Mouse (Mus musculus) liver, postnatal 0 days (tissue): ENCODE measurements around the gene Frmd4b. TPM values are rescaled to one million over a fixed set of nuclear protein-coding genes. Genes with fewer than 3 reads are reported as not detected.

ENCODE experiments used
- ATAC-seq: fragments of 200-750 bp; cut with Nextera tagmentation; 2 replicates; pipeline ENCODE4 v1.8.0; 2017; ENCODE audit warnings: mild to moderate bottlenecking, moderate library complexity
- DNase-seq: peaks from one replicate; pipeline ENCODE4 v3.0.0-alpha.2; 2016
- H3K27ac ChIP-seq: fragments of 300-500 bp; sonication (generic); 2 replicates; pipeline ENCODE4 v1.5.1; 2014; ENCODE audit warnings: antibody characterized with exemption, moderate library complexity, mild to moderate bottlenecking, low read depth
- H3K27me3 ChIP-seq: fragments of 300-500 bp; sonication (generic); 2 replicates; pipeline ENCODE4 v1.6.1; 2014; ENCODE audit warnings: low read length, control low read depth, mixed read lengths; ENCODE audit not compliant: insufficient read depth
- H3K36me3 ChIP-seq: fragments of 300-500 bp; sonication (generic); replicated peaks from 2 replicates; pipeline ENCODE4 v1.6.1; 2014; ENCODE audit warnings: mild to moderate bottlenecking, control low read depth, low read length, moderate library complexity, mixed read lengths; ENCODE audit not compliant: insufficient read depth
- H3K4me1 ChIP-seq: fragments of 300-500 bp; sonication (generic); 2 replicates; pipeline ENCODE4 v1.6.1; 2014; ENCODE audit warnings: antibody characterized with exemption, mild to moderate bottlenecking, control low read depth; ENCODE audit not compliant: insufficient read depth
- H3K4me2 ChIP-seq: fragments of 300-500 bp; sonication (generic); 2 replicates; pipeline ENCODE4 v1.6.1; 2014; ENCODE audit warnings: low read depth, mild to moderate bottlenecking, low read length, moderate library complexity, mixed read lengths
- H3K4me3 ChIP-seq: fragments of 300-500 bp; sonication (generic); 2 replicates; pipeline ENCODE4 v1.5.1; 2014; ENCODE audit warnings: low read depth, low read length
- H3K9ac ChIP-seq: fragments of 300-500 bp; sonication (generic); replicated peaks from 2 replicates; pipeline ENCODE4 v1.6.1; 2014; ENCODE audit warnings: mild to moderate bottlenecking, moderate library complexity
- H3K9me3 ChIP-seq: fragments of 300-500 bp; sonication (generic); 2 replicates; pipeline ENCODE4 v1.6.1; 2016; ENCODE audit warnings: mild to moderate bottlenecking, control low read depth, low read length, mixed read lengths
- CTCF ChIP-seq: sonication (generic); IDR thresholded peaks from 2 replicates; pipeline ENCODE4 v1.5.1; 2016; ENCODE audit warnings: antibody characterized with exemption, low read depth
- EP300 ChIP-seq: IDR thresholded peaks from 2 replicates; pipeline ENCODE4 v1.6.1; 2016; ENCODE audit warnings: antibody characterized with exemption, low read depth, mild to moderate bottlenecking
- WGBS: fragments of 180-500 bp; shearing (Covaris S2); extraction: QIAGEN DNeasy Blood & Tissue Kit; methylation state at CpG from one replicate; pipeline ENCODE4 v1.1.7; 2014; ENCODE audit not compliant: insufficient replicate concordance; 5-methylcytosine and 5-hydroxymethylcytosine counted together
- polyA plus RNA-seq: library from polyadenylated mRNA; unstranded; fragments of >200 nt; fragmentation: Nextera tagmentation; extraction: Ambion mirVana; gene quantifications from 2 replicates; pipeline ENCODE4 v1.2.1, GENCODE M21; 2015

Frmd4b gene
- polyA plus RNA-seq, 1 experiment from 2014 or later = 8.3 TPM

- H3K4me2 ChIP-seq = no peak overlapping the region
- no peaks in the 10 kb centered on the region; the same call in 1 of the 2 replicates for H3K36me3 ChIP-seq
- no peak overlapping the region for H3K27ac ChIP-seq
- DNase-seq (no peak), ATAC-seq (no peak)
- TF ChIP-seq EP300 (no peak), CTCF (no peak)
- H3K9ac ChIP-seq = no peak overlapping the region
- H3K4me1 ChIP-seq = no peaks in the 10 kb centered on the region
- no peaks in the 10 kb centered on the region for H3K27me3 ChIP-seq
- no peak overlapping the region for H3K4me3 ChIP-seq
- WGBS = 64% methylated on average over 3 of the region's 3 CpGs
- no peaks in the 10 kb centered on the region for H3K9me3 ChIP-seq
These were observed 284.0 kb downstream of the Frmd4b start for GRCm38 (mm10) chr6:97333323-97333722.

- H3K9me3 ChIP-seq = no peaks in the 10 kb centered on the region
- ATAC-seq = no peak
- no peak overlapping the region for H3K4me3 ChIP-seq
- H3K9ac ChIP-seq = no peak overlapping the region
- TF ChIP-seq CTCF = no peak
- TF ChIP-seq EP300 = no peak
- H3K27ac ChIP-seq = no peak overlapping the region
- H3K36me3 ChIP-seq = peaks cover 8% of the 10 kb centered on the region
- no peak for DNase-seq
- H3K4me1 ChIP-seq = no peaks in the 10 kb centered on the region
- H3K4me2 ChIP-seq = no peak overlapping the region
- WGBS = 83% methylated on average over 4 of the region's 4 CpGs
- H3K27me3 ChIP-seq = no peaks in the 10 kb centered on the region
These were observed 293.4 kb downstream of the Frmd4b start for GRCm38 (mm10) chr6:97323951-97324350.

- Histone ChIP-seq H3K4me2 (no peak overlapping the region), H3K4me1 (no peaks in the 10 kb centered on the region), H3K4me3 (no peak overlapping the region), H3K27ac (no peak overlapping the region), H3K27me3 (no peaks in the 10 kb centered on the region), H3K36me3 (peaks cover 6% of the 10 kb centered on the region), H3K9ac (no peak overlapping the region), H3K9me3 (no peaks in the 10 kb centered on the region)
- no peak for TF ChIP-seq EP300
- TF ChIP-seq CTCF = no peak
- WGBS = 62% methylated on average over 12 of the region's 12 CpGs
- no peak for ATAC-seq
- DNase-seq = no peak
These were observed 295.2 kb downstream of the Frmd4b start for GRCm38 (mm10) chr6:97322126-97322525.

GRCm38 (mm10) chr6:97321156-97321555 lies 296.2 kb downstream of the Frmd4b start:
- Histone ChIP-seq H3K4me2 (no peak overlapping the region), H3K4me1 (no peaks in the 10 kb centered on the region), H3K27ac (no peak overlapping the region), H3K4me3 (no peak overlapping the region), H3K9ac (no peak overlapping the region), H3K27me3 (no peaks in the 10 kb centered on the region), H3K36me3 (peaks cover 6% of the 10 kb centered on the region), H3K9me3 (no peaks in the 10 kb centered on the region)
- no peak for ATAC-seq
- TF ChIP-seq EP300 = no peak
- no peak for TF ChIP-seq CTCF
- 21% methylated on average over 11 of the region's 11 CpGs for WGBS
- no peak for DNase-seq

- H3K9me3 ChIP-seq = no peaks in the 10 kb centered on the region
- no peak overlapping the region for H3K4me3 ChIP-seq
- H3K4me2 ChIP-seq = no peak overlapping the region
- H3K27me3 ChIP-seq = no peaks in the 10 kb centered on the region
- H3K27ac ChIP-seq = no peak overlapping the region
- WGBS = 58% methylated on average over 4 of the region's 4 CpGs
- H3K4me1 ChIP-seq = no peaks in the 10 kb centered on the region
- TF ChIP-seq EP300 = no peak
- no peaks in the 10 kb centered on the region; the same call in 1 of the 2 replicates for H3K36me3 ChIP-seq
- H3K9ac ChIP-seq = no peak overlapping the region
- ATAC-seq (no peak), DNase-seq (no peak)
These were observed 298.3 kb downstream of the Frmd4b start for GRCm38 (mm10) chr6:97319081-97319480.

GRCm38 (mm10) chr6:97317956-97318355 lies 299.4 kb downstream of the Frmd4b start:
- DNase-seq (no peak), ATAC-seq (no peak)
- Histone ChIP-seq H3K27ac (no peak overlapping the region), H3K9me3 (no peaks in the 10 kb centered on the region), H3K36me3 (no peaks in the 10 kb centered on the region; the same call in 1 of the 2 replicates), H3K4me2 (no peak overlapping the region), H3K4me1 (peaks cover 3% of the 10 kb centered on the region; the same call in 1 of the 2 replicates), H3K9ac (no peak overlapping the region), H3K4me3 (no peak overlapping the region), H3K27me3 (no peaks in the 10 kb centered on the region)
- 57% methylated on average over 3 of the region's 3 CpGs for WGBS
- TF ChIP-seq EP300 = no peak
- no peak for TF ChIP-seq CTCF

- no peak for DNase-seq
- no peak overlapping the region for H3K9ac ChIP-seq
- WGBS = 57% methylated on average over 1 of the region's 1 CpGs
- no peaks in the 10 kb centered on the region for H3K27me3 ChIP-seq
- no peak overlapping the region for H3K27ac ChIP-seq
- no peak overlapping the region for H3K4me2 ChIP-seq
- no peaks in the 10 kb centered on the region; the same call in 1 of the 2 replicates for H3K36me3 ChIP-seq
- ATAC-seq = no peak
- H3K9me3 ChIP-seq = no peaks in the 10 kb centered on the region
- TF ChIP-seq EP300 (no peak), CTCF (no peak)
- H3K4me3 ChIP-seq = no peak overlapping the region
- peaks cover 4% of the 10 kb centered on the region; the same call in 1 of the 2 replicates for H3K4me1 ChIP-seq
These were observed 300.6 kb downstream of the Frmd4b start for GRCm38 (mm10) chr6:97316716-97317115.
